Mouse (Mus musculus): ENCODE data around the gene Phlda3. TPM values are rescaled to one million over a fixed set of nuclear protein-coding genes. Genes with fewer than 3 reads are reported as not detected.
A peak's percentile ranks its signal among the peaks of the same experiment; 100 is the strongest.

Phlda3 gene
- total RNA-seq (2021), result 10 to 100 TPM; 17.2 to 18.4 TPM
- long read RNA-seq, experiment 1, transcript Phlda3-201 (2 exons, 1,435 nt), result major isoform, 58 of 60 reads
- long read RNA-seq, experiment 1, partial matches to known transcripts, result 0 of 60 reads
- long read RNA-seq, experiment 1, other reads (novel, unspliced or antisense), result 1 of 60 reads
- long read RNA-seq, experiment 2, transcript Phlda3-201 (2 exons, 1,435 nt), result major isoform, 41 of 41 reads
- long read RNA-seq, experiment 2, partial matches to known transcripts, result 0 of 41 reads
- long read RNA-seq, experiment 2, other reads (novel, unspliced or antisense), result 0 of 41 reads

GRCm38 (mm10) chr1:135765645-135766591 lies at the start of gene Phlda3:
Gene Phlda3, plus strand, starts transcription at chr1:135766119.
- peak; percentile 87 to 90 for DNase-seq
- intact Hi-C loops (cut with DNase I), result loop anchor here (1.0 kb wide), 1 partner anchor 13 kb away; the partner anchor contains the start of gene Tnni1

- peak; percentile 69 to 84 for DNase-seq
- intact Hi-C loops (cut with DNase I), result loop anchor here (1.0 kb wide), 2 partner anchors 34 to 62 kb away; no protein-coding TSS in a partner anchor
Observed at GRCm38 (mm10) chr1:135719486-135719885, 46.4 kb upstream of the Phlda3 start.

- DNase-seq, result no peak
- intact Hi-C loops (cut with DNase I), result loop anchor here (1.0 kb wide), 2 partner anchors 33 to 61 kb away; no protein-coding TSS in a partner anchor
Observed at GRCm38 (mm10) chr1:135719983-135720382, 45.9 kb upstream of the Phlda3 start, which contains the start of gene Csrp1. Gene Csrp1, plus strand, starts transcription at chr1:135720061.

- intact Hi-C loops (cut with DNase I), result no loop called here
- no peak for DNase-seq
Observed at GRCm38 (mm10) chr1:135723016-135723415, 42.9 kb upstream of the Phlda3 start.

- no peak for DNase-seq
- intact Hi-C loops (cut with DNase I), result no loop called here
Observed at GRCm38 (mm10) chr1:135724134-135724533, 41.8 kb upstream of the Phlda3 start.

- no peak for DNase-seq
- intact Hi-C loops (cut with DNase I), result no loop called here
Observed at GRCm38 (mm10) chr1:135725324-135725723, 40.6 kb upstream of the Phlda3 start.

- intact Hi-C loops (cut with DNase I), result no loop called here
- DNase-seq, result peak; percentile 34 to 57
Observed at GRCm38 (mm10) chr1:135725936-135726335, 40.0 kb upstream of the Phlda3 start.

- intact Hi-C loops (cut with DNase I), result no loop called here
- DNase-seq, result peak; percentile 89 to 92
Observed at GRCm38 (mm10) chr1:135728631-135729366, 37.1 kb upstream of the Phlda3 start.

- intact Hi-C loops (cut with DNase I), result no loop called here
- no peak for DNase-seq
Observed at GRCm38 (mm10) chr1:135729367-135729713, 36.6 kb upstream of the Phlda3 start.

GRCm38 (mm10) chr1:135729821-135730220 lies 36.1 kb upstream of the Phlda3 start:
- intact Hi-C loops (cut with DNase I), result no loop called here
- no peak for DNase-seq

- intact Hi-C loops (cut with DNase I), result no loop called here
- no peak for DNase-seq
Observed at GRCm38 (mm10) chr1:135730296-135730695, 35.6 kb upstream of the Phlda3 start.

GRCm38 (mm10) chr1:135731393-135731792 lies 34.5 kb upstream of the Phlda3 start:
- no peak for DNase-seq
- intact Hi-C loops (cut with DNase I), result no loop called here

- DNase-seq, result no peak
Observed at GRCm38 (mm10) chr1:135731897-135732684, 33.8 kb upstream of the Phlda3 start.

GRCm38 (mm10) chr1:135734225-135734937 lies 31.5 kb upstream of the Phlda3 start:
- peak; percentile 45 to 64 for DNase-seq
- intact Hi-C loops (cut with DNase I), result no loop called here

More at GRCm38 (mm10) chr1:135731897-135732684, 33.8 kb upstream of the Phlda3 start:
- intact Hi-C loops (cut with DNase I), result no loop called here

- intact Hi-C loops (cut with DNase I), result no loop called here
- DNase-seq, result no peak
Observed at GRCm38 (mm10) chr1:135735460-135735859, 30.5 kb upstream of the Phlda3 start.

GRCm38 (mm10) chr1:135744987-135745386 lies 20.9 kb upstream of the Phlda3 start:
- intact Hi-C loops (cut with DNase I), result no loop called here
- no peak for DNase-seq

- no peak for DNase-seq
- intact Hi-C loops (cut with DNase I), result no loop called here
Observed at GRCm38 (mm10) chr1:135746248-135746647, 19.7 kb upstream of the Phlda3 start.

GRCm38 (mm10) chr1:135752737-135753348 lies 13.1 kb upstream of the Phlda3 start:
- intact Hi-C loops (cut with DNase I), result loop anchor here (1.0 kb wide), 2 partner anchors 28 to 34 kb away; no protein-coding TSS in a partner anchor
- peak; percentile 92 to 98 for DNase-seq
